Mouse (Mus musculus) thymus, adult 2 months (tissue): ENCODE measurements around the gene Paxx.

Experiments
- CTCF ChIP-seq: fragments of 200-500 bp; IDR thresholded peaks from 2 replicates; pipeline ENCODE4 v1.5.1; 2012; ENCODE audit warnings: mild to moderate bottlenecking, control low read depth, low read length, moderate library complexity, borderline replicate concordance; ENCODE audit not compliant: control insufficient read depth, poor library complexity, insufficient read depth; ENCODE audit errors: extremely low read depth
- POLR2A ChIP-seq: fragments of 200-500 bp; IDR thresholded peaks from 2 replicates; pipeline ENCODE4 v1.6.1; 2012; ENCODE audit warnings: mild to moderate bottlenecking, low read length, control low read depth, moderate library complexity; ENCODE audit not compliant: control insufficient read depth, poor library complexity, insufficient read depth; ENCODE audit errors: extremely low read depth

DNA sequence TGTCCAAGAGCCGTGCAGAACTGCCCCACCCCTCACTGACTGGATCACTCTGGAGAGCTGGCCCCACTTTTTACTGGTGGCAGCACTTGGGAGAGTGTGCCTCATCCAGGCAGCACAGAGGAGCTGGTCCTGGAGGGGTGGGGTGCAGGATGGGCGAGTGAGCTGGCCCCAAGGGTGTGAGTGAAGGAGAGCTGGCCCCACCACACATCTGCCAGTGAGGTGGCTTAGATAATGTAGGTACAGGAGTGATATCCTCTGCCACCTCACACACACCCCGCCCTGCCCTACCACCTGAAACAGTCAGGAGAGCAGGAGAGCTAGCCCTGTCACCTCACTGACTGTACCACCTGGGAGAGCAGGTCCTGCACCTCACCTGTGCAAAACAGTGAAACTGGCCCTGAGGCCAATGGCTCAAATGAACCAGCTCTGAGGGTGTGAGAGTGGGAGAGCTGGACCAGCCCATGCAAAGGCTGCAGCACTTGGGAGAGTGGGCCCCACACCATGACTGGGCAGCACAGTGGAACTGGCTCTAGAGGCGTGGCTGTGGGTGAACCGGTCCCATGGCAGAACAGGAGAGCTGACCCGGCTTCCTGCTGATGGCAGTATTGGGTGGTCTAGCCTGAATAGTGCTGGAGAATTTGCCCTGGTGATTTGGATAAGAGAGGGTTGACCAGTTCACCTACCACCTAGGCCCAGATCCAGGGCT, 27.2 kb upstream of the Paxx start:
- TF ChIP-seq CTCF (no peak), POLR2A (no peak)
